Mouse (Mus musculus) liver, embryonic 11.5 days (tissue): Measurements from ENCODE around the gene Gm29776. TPM values are rescaled to one million over a fixed set of nuclear protein-coding genes. Genes with fewer than 3 reads are reported as not detected.

ENCODE experiments used
- ATAC-seq: fragments of 200-750 bp; cut with Nextera tagmentation; replicated peaks from 2 replicates; pipeline ENCODE4 v1.8.0; 2017; ENCODE audit warnings: moderate number of reproducible peaks, mild to moderate bottlenecking, moderate TSS enrichment, moderate library complexity; ENCODE audit not compliant: low FRiP score
- DNase-seq: peaks from one replicate; pipeline ENCODE4 v3.0.0-alpha.2; 2017; ENCODE audit warnings: low spot score
- H3K27ac ChIP-seq: fragments of 300-500 bp; sonication (generic); 2 replicates; pipeline ENCODE4 v1.5.1; 2014; ENCODE audit warnings: mild to moderate bottlenecking, low read depth, low read length, control low read depth
- H3K27me3 ChIP-seq: fragments of 300-500 bp; sonication (generic); replicated peaks from 2 replicates; pipeline ENCODE4 v1.6.1; 2014; ENCODE audit warnings: low read length, mixed read lengths; ENCODE audit not compliant: control insufficient read depth, insufficient read depth
- H3K36me3 ChIP-seq: fragments of 300-500 bp; sonication (generic); 2 replicates; pipeline ENCODE4 v1.6.1; 2014; ENCODE audit warnings: mild to moderate bottlenecking, low read length, moderate library complexity, mixed read lengths; ENCODE audit not compliant: control insufficient read depth, insufficient read depth
- H3K4me1 ChIP-seq: fragments of 300-500 bp; sonication (generic); replicated peaks from 2 replicates; pipeline ENCODE4 v1.6.1; 2014; ENCODE audit warnings: low read length, mixed read lengths; ENCODE audit not compliant: control insufficient read depth, insufficient read depth
- H3K4me2 ChIP-seq: fragments of 300-500 bp; sonication (generic); 2 replicates; pipeline ENCODE4 v1.6.1; 2014; ENCODE audit warnings: mild to moderate bottlenecking, control low read depth, moderate library complexity
- H3K4me3 ChIP-seq: fragments of 300-500 bp; sonication (generic); 2 replicates; pipeline ENCODE4 v1.5.1; 2014; ENCODE audit warnings: low read depth, low read length, control low read depth
- H3K9ac ChIP-seq: fragments of 300-500 bp; sonication (generic); 2 replicates; pipeline ENCODE4 v1.6.1; 2014; ENCODE audit warnings: low read depth, low read length, control low read depth
- H3K9me3 ChIP-seq: fragments of 300-500 bp; sonication (generic); 2 replicates; pipeline ENCODE4 v1.6.1; 2016; ENCODE audit warnings: low read length, inconsistent platforms, mixed read lengths; ENCODE audit not compliant: control insufficient read depth
- WGBS: fragments of 180-500 bp; shearing (Covaris S2); extraction: QIAGEN DNeasy Blood & Tissue Kit; methylation state at CpG from one replicate; pipeline ENCODE4 v1.1.7; 2014; 5-methylcytosine and 5-hydroxymethylcytosine counted together
- polyA plus RNA-seq: library from polyadenylated mRNA; unstranded; fragments of >200 nt; fragmentation: Nextera tagmentation; extraction: Ambion mirVana; gene quantifications from 2 replicates; pipeline ENCODE4 v1.2.1, GENCODE M21; 2014

Gene Gm29776
- polyA plus RNA-seq, 1 experiment from 2014 or later = 0.07 TPM

GRCm38 (mm10) chr14:54685471-54685870 is 13.2 kb downstream of the Gm29776 start:
- Histone ChIP-seq H3K4me1 (peaks cover 19% of the 10 kb centered on the region), H3K9me3 (no peaks in the 10 kb centered on the region), H3K27ac (peak overlapping the region; percentile 97), H3K9ac (peak overlapping the region; percentile 95), H3K4me3 (peak overlapping the region; percentile 82), H3K36me3 (peaks cover 21% of the 10 kb centered on the region; the same call in 1 of the 2 replicates), H3K27me3 (no peaks in the 10 kb centered on the region), H3K4me2 (peak overlapping the region; percentile 76)
- no peak for DNase-seq
- WGBS = 5% methylated on average over 8 of the region's 8 CpGs
- no peak for ATAC-seq

GRCm38 (mm10) chr14:54682396-54682795 is 16.2 kb downstream of the Gm29776 start:
- Histone ChIP-seq H3K27ac (no peak overlapping the region), H3K4me1 (peaks cover 18% of the 10 kb centered on the region), H3K9ac (no peak overlapping the region), H3K27me3 (no peaks in the 10 kb centered on the region), H3K4me2 (no peak overlapping the region; the same call in 1 of the 2 replicates), H3K9me3 (no peaks in the 10 kb centered on the region), H3K36me3 (peaks cover 21% of the 10 kb centered on the region; the same call in 1 of the 2 replicates), H3K4me3 (no peak overlapping the region)
- 88% methylated on average over 3 of the region's 3 CpGs for WGBS
- ATAC-seq = no peak
- DNase-seq = no peak

GRCm38 (mm10) chr14:54678657-54679304 is 19.9 kb downstream of the Gm29776 start:
- H3K27ac ChIP-seq = no peak overlapping the region
- H3K4me1 ChIP-seq = 0 out of 2 replicates have a peak, but pooled peaks cover 7% of the 10 kb centered on the region
- no peak overlapping the region for H3K4me2 ChIP-seq
- no peak overlapping the region for H3K9ac ChIP-seq
- peaks cover 36% of the 10 kb centered on the region for H3K36me3 ChIP-seq
- no peaks in the 10 kb centered on the region for H3K9me3 ChIP-seq
- ATAC-seq (no peak), DNase-seq (no peak)
- H3K27me3 ChIP-seq = no peaks in the 10 kb centered on the region
- no peak overlapping the region for H3K4me3 ChIP-seq
- WGBS = 83% methylated on average over 16 of the region's 16 CpGs

GRCm38 (mm10) chr14:54676290-54676689 is 22.3 kb downstream of the Gm29776 start:
- Histone ChIP-seq H3K36me3 (peaks cover 29% of the 10 kb centered on the region), H3K4me2 (no peak overlapping the region), H3K4me1 (0 out of 2 replicates have a peak, but pooled peaks cover 3% of the 10 kb centered on the region), H3K27ac (no peak overlapping the region), H3K27me3 (no peaks in the 10 kb centered on the region), H3K9me3 (no peaks in the 10 kb centered on the region), H3K4me3 (no peak overlapping the region), H3K9ac (no peak overlapping the region)
- 95% methylated on average over 5 of the region's 5 CpGs for WGBS
- no peak for ATAC-seq
- no peak for DNase-seq

GRCm38 (mm10) chr14:54674317-54674716 is 24.3 kb downstream of the Gm29776 start:
- Histone ChIP-seq H3K9ac (no peak overlapping the region), H3K27me3 (no peaks in the 10 kb centered on the region), H3K4me1 (0 out of 2 replicates have a peak, but pooled peaks cover 3% of the 10 kb centered on the region), H3K27ac (no peak overlapping the region), H3K4me2 (no peak overlapping the region), H3K36me3 (peaks cover 30% of the 10 kb centered on the region), H3K9me3 (no peaks in the 10 kb centered on the region), H3K4me3 (no peak overlapping the region)
- ATAC-seq (no peak), DNase-seq (no peak)
- 68% methylated on average over 2 of the region's 2 CpGs for WGBS

- Histone ChIP-seq H3K27ac (no peak overlapping the region), H3K4me3 (no peak overlapping the region), H3K9me3 (no peaks in the 10 kb centered on the region), H3K9ac (no peak overlapping the region), H3K4me1 (no peaks in the 10 kb centered on the region), H3K36me3 (peaks cover 31% of the 10 kb centered on the region), H3K4me2 (no peak overlapping the region), H3K27me3 (no peaks in the 10 kb centered on the region)
- DNase-seq (no peak), ATAC-seq (no peak)
- 69% methylated on average over 4 of the region's 4 CpGs for WGBS
These were observed 29.3 kb downstream of the Gm29776 start for GRCm38 (mm10) chr14:54669381-54669780.

GRCm38 (mm10) chr14:54664477-54665222 is 34.0 kb downstream of the Gm29776 start:
- Histone ChIP-seq H3K4me2 (no peak overlapping the region), H3K36me3 (peaks cover 49% of the 10 kb centered on the region), H3K4me1 (no peaks in the 10 kb centered on the region), H3K9me3 (no peaks in the 10 kb centered on the region), H3K27ac (no peak overlapping the region), H3K27me3 (no peaks in the 10 kb centered on the region), H3K9ac (no peak overlapping the region), H3K4me3 (no peak overlapping the region)
- no peak for ATAC-seq
- 87% methylated on average over 10 of the region's 10 CpGs for WGBS
- DNase-seq = no peak

GRCm38 (mm10) chr14:54660009-54660408 is 38.6 kb downstream of the Gm29776 start:
- H3K9ac ChIP-seq = no peak overlapping the region
- H3K9me3 ChIP-seq = no peaks in the 10 kb centered on the region
- no peaks in the 10 kb centered on the region for H3K27me3 ChIP-seq
- WGBS = 91% methylated on average over 2 of the region's 2 CpGs
- H3K36me3 ChIP-seq = peaks cover 48% of the 10 kb centered on the region
- DNase-seq = no peak
- H3K4me3 ChIP-seq = no peak overlapping the region
- H3K4me2 ChIP-seq = no peak overlapping the region
- ATAC-seq = no peak
- no peak overlapping the region for H3K27ac ChIP-seq
- H3K4me1 ChIP-seq = no peaks in the 10 kb centered on the region
